Mouse (Mus musculus): ENCODE data around the gene Chkb. TPM values are rescaled to one million over a fixed set of nuclear protein-coding genes. Genes with fewer than 3 reads are reported as not detected.

Chkb gene
- total and polyA plus RNA-seq, 2 experiments from 2014 or later: 78.3 to 130 TPM

DNA sequence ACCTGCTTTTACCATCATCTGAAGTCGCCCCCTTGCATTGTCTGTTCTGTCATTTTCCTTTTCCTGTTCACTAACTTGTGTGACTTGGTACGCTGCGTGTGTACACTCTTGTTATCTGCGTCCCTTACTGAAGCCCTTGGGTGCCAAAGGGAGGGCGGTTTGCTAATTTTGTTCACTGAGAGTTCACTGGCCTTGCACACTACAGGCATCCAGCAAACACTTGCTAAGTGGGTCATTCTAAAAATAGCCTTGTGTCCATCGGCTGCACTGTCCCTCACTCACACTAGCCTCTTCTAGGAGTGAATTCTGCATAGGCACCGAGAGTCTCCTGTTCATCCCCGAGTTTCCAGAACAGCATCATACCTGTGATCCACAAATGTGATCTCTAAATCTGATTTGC, 14.4 kb downstream of the Chkb start:
- H3K4me2 ChIP-seq (ENCODE audit: low read depth, low read length): peak overlapping the region; percentile 22
- H3K36me3 ChIP-seq (replicated peaks; ENCODE audit: control insufficient read depth, insufficient read depth, low read length): peaks cover 41% of the 10 kb centered on the region
- TF ChIP-seq EP300 (IDR thresholded peaks at IDR 0.05; ENCODE audit: low read depth) (peak; percentile 78; the same call in 1 of the 2 replicates), CTCF (IDR thresholded peaks at IDR 0.05; ENCODE audit: low read depth) (no peak)
- H3K9me3 ChIP-seq (replicated peaks; ENCODE audit: control insufficient read depth, low read length): no peaks in the 10 kb centered on the region
- H3K27ac ChIP-seq (ENCODE audit: low read depth): peak overlapping the region; percentile 79
- H3K9ac ChIP-seq (replicated peaks; ENCODE audit: low read depth, low read length): no peak overlapping the region
- 38% methylated on average over 8 of the region's 8 CpGs for WGBS
- no peaks in the 10 kb centered on the region for H3K4me1 ChIP-seq (ENCODE audit: control insufficient read depth, insufficient read depth)
- no peaks in the 10 kb centered on the region for H3K27me3 ChIP-seq (ENCODE audit: control insufficient read depth, insufficient read depth, low read length)
- H3K4me3 ChIP-seq (ENCODE audit: low read depth, low read length): no peak overlapping the region
- peak; percentile 89 for DNase-seq (ENCODE audit: low spot score)
- peak; percentile 91 for ATAC-seq (ENCODE audit: insufficient read depth, low read depth)

DNA sequence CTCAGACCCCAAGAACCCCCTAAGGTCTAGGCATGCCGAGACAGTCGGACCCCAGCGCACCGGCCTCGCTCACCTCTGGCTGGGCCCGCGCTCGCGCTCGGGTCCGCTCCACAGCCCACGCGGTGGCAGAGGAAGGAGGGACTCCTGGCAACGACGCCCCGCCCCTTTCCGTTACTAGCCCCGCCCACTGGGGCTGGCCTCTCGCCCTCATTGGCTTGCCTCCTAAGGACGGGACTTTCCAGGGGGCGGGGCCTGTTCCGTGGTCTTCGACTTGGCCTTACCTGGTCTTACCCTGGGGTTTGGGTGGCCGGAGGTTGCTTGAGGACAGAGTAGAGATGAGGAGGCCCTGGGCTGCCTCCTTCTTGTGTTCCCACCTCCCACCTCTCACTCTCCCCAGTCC, 19.6 kb downstream of the Chkb start, which contains the start of gene Syce3:
TSS of gene Syce3 (minus strand) at position 386 of the 400 bp plus-strand sequence.
- 85% methylated on average over 24 of the region's 24 CpGs for WGBS
- H3K4me1 ChIP-seq (ENCODE audit: control insufficient read depth, insufficient read depth): no peaks in the 10 kb centered on the region
- no peak for ATAC-seq (ENCODE audit: insufficient read depth, low read depth)
- H3K9me3 ChIP-seq (replicated peaks; ENCODE audit: control insufficient read depth, low read length): peaks cover 20% of the 10 kb centered on the region
- no peaks in the 10 kb centered on the region for H3K27me3 ChIP-seq (ENCODE audit: control insufficient read depth, insufficient read depth, low read length)
- H3K36me3 ChIP-seq (replicated peaks; ENCODE audit: control insufficient read depth, insufficient read depth, low read length): no peaks in the 10 kb centered on the region
- H3K4me2 ChIP-seq (ENCODE audit: low read depth, low read length): no peak within 1 kb of the TSS
- no peak for DNase-seq (ENCODE audit: low spot score)
- H3K4me3 ChIP-seq (ENCODE audit: low read depth, low read length): no peak within 1 kb of the TSS
- TF ChIP-seq EP300 (IDR thresholded peaks at IDR 0.05; ENCODE audit: low read depth) (no peak), CTCF (IDR thresholded peaks at IDR 0.05; ENCODE audit: low read depth) (no peak)
- no peak within 1 kb of the TSS for H3K27ac ChIP-seq (ENCODE audit: low read depth)
- no peak within 1 kb of the TSS for H3K9ac ChIP-seq (replicated peaks; ENCODE audit: low read depth, low read length)

DNA sequence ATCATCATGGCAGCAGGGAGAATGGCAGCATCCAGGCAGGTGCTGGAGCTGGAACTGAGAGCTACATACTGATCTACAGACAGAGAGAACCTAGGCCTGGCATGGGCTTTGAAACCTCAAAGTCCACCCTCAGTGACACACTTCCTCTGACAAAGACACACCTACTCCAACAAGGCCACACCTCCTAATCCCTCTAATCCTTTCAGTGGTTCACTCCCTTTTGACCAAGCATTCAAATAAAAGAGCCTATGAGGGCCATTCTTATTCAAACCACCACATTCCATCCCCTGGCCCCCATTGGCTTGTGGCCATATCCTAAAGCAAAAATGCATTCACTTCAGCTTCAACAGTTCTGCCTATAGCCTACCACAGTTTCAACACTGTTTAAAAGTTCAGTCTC, 23.0 kb downstream of the Chkb start:
- no peak for ATAC-seq (ENCODE audit: insufficient read depth, low read depth)
- TF ChIP-seq EP300 (IDR thresholded peaks at IDR 0.05; ENCODE audit: low read depth): no peak

DNA sequence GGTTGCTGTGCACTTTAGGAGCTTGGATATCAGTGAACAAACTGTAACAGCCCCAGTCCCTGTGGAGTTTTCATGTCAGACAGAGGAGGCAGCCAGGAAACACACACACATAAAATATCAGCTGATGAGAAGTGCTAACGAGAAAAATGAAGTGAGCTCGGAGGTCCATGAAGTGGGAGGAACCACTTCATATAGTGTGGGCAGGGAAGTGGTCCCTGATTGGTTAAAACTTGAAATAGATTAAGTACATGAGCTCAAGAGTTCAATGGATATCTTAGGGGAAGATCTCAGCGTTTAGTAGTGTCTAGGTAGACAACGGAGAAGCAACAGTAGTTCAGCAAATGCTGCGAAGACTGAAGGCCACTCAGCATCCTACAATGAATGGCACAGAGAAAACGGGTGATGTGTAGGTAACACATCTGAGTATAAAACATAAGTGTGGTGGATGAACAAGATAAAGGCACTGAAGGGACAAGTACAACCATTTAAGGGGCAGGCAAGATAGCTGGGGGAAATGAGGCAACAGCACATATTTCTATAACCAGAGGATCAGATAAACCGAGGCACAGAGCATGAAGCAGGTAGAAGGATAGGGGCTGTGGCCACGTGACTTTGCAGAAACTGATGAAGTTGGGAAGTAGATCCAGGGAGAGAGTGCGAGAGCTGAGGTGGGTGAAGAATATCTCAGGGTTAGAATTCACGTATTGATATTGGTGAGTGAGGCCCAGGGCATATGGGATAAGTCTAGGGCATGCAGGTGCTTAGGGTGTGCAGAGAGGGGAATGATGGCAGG, 24.7 kb downstream of the Chkb start:
- TF ChIP-seq CTCF (IDR thresholded peaks at IDR 0.05; ENCODE audit: low read depth) (no peak), EP300 (IDR thresholded peaks at IDR 0.05; ENCODE audit: low read depth) (no peak)
- no peak for ATAC-seq (ENCODE audit: insufficient read depth, low read depth)
- WGBS: 75% methylated on average over 10 of the region's 10 CpGs

More for the DNA sequence above, 23.0 kb downstream of the Chkb start:
- no peaks in the 10 kb centered on the region for H3K36me3 ChIP-seq (replicated peaks; ENCODE audit: control insufficient read depth, insufficient read depth, low read length)
- no peak overlapping the region for H3K9ac ChIP-seq (replicated peaks; ENCODE audit: low read depth, low read length)
- H3K4me1 ChIP-seq (ENCODE audit: control insufficient read depth, insufficient read depth): no peaks in the 10 kb centered on the region
- peaks cover 23% of the 10 kb centered on the region for H3K9me3 ChIP-seq (replicated peaks; ENCODE audit: control insufficient read depth, low read length)
- H3K4me3 ChIP-seq (ENCODE audit: low read depth, low read length): no peak overlapping the region
- no peak overlapping the region for H3K4me2 ChIP-seq (ENCODE audit: low read depth, low read length)
- H3K27me3 ChIP-seq (ENCODE audit: control insufficient read depth, insufficient read depth, low read length): no peaks in the 10 kb centered on the region
- DNase-seq (ENCODE audit: low spot score): no peak
- H3K27ac ChIP-seq (ENCODE audit: low read depth): no peak overlapping the region

DNA sequence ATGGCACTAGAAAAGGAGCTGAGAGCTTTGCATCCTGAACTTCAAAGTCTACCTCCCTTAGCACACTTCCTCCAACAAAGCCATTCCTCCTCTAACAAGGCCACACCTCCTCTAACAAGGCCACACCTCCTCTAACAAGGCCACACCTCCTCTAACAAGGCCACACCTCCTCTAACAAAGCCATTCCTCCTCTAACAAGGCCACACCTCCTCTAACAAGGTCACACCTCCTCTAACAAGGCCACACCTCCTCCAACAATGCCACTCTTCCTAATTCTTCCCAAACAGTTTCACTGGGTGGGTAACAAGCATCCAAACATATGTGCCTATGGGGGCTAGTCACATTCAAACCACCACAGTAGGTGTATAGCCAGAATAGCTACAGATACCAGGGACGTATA, 27.2 kb downstream of the Chkb start:
- 78% methylated on average over 1 of the region's 1 CpGs for WGBS

More for the DNA sequence above, 24.7 kb downstream of the Chkb start:
- Histone ChIP-seq H3K27me3 (ENCODE audit: control insufficient read depth, insufficient read depth, low read length) (no peaks in the 10 kb centered on the region), H3K27ac (ENCODE audit: low read depth) (no peak overlapping the region), H3K9ac (replicated peaks; ENCODE audit: low read depth, low read length) (no peak overlapping the region), H3K4me3 (ENCODE audit: low read depth, low read length) (no peak overlapping the region), H3K9me3 (replicated peaks; ENCODE audit: control insufficient read depth, low read length) (peaks cover 23% of the 10 kb centered on the region), H3K4me2 (ENCODE audit: low read depth, low read length) (no peak overlapping the region), H3K4me1 (ENCODE audit: control insufficient read depth, insufficient read depth) (no peaks in the 10 kb centered on the region), H3K36me3 (replicated peaks; ENCODE audit: control insufficient read depth, insufficient read depth, low read length) (no peaks in the 10 kb centered on the region)
- no peak for DNase-seq (ENCODE audit: low spot score)

More for the DNA sequence above, 27.2 kb downstream of the Chkb start:
- Histone ChIP-seq H3K9me3 (replicated peaks; ENCODE audit: control insufficient read depth, low read length) (peaks cover 13% of the 10 kb centered on the region; the same call in 1 of the 2 replicates), H3K9ac (replicated peaks; ENCODE audit: low read depth, low read length) (no peak overlapping the region), H3K4me1 (ENCODE audit: control insufficient read depth, insufficient read depth) (no peaks in the 10 kb centered on the region), H3K36me3 (replicated peaks; ENCODE audit: control insufficient read depth, insufficient read depth, low read length) (no peaks in the 10 kb centered on the region), H3K4me3 (ENCODE audit: low read depth, low read length) (no peak overlapping the region), H3K27ac (ENCODE audit: low read depth) (no peak overlapping the region), H3K27me3 (ENCODE audit: control insufficient read depth, insufficient read depth, low read length) (no peaks in the 10 kb centered on the region), H3K4me2 (ENCODE audit: low read depth, low read length) (no peak overlapping the region)
- no peak for DNase-seq (ENCODE audit: low spot score)
- ATAC-seq (ENCODE audit: insufficient read depth, low read depth): no peak
- TF ChIP-seq CTCF (IDR thresholded peaks at IDR 0.05; ENCODE audit: low read depth) (no peak), EP300 (IDR thresholded peaks at IDR 0.05; ENCODE audit: low read depth) (no peak)
